Mouse (Mus musculus) cerebellum, adult 2 months (tissue): ENCODE results near the gene Mrnip.

ENCODE experiments used
- CTCF ChIP-seq: fragments of 200-500 bp; IDR thresholded peaks from 2 replicates; pipeline ENCODE4 v1.5.1; 2011; ENCODE audit warnings: low read depth, mild to moderate bottlenecking, control low read depth, low read length, moderate library complexity, borderline replicate concordance; ENCODE audit not compliant: insufficient read depth
- POLR2A ChIP-seq: fragments of 200-500 bp; IDR thresholded peaks from 2 replicates; pipeline ENCODE4 v1.6.1; 2011; ENCODE audit warnings: low read length, control low read depth, borderline replicate concordance; ENCODE audit not compliant: insufficient read depth

- no peak for TF ChIP-seq CTCF
- no peak for TF ChIP-seq POLR2A
Observed at GRCm38 (mm10) chr11:50215633-50216032, 41.4 kb downstream of the Mrnip start.
